Comparison of ENCODE assay signal across 9 mouse cellular contexts in the genomic region with DNA sequence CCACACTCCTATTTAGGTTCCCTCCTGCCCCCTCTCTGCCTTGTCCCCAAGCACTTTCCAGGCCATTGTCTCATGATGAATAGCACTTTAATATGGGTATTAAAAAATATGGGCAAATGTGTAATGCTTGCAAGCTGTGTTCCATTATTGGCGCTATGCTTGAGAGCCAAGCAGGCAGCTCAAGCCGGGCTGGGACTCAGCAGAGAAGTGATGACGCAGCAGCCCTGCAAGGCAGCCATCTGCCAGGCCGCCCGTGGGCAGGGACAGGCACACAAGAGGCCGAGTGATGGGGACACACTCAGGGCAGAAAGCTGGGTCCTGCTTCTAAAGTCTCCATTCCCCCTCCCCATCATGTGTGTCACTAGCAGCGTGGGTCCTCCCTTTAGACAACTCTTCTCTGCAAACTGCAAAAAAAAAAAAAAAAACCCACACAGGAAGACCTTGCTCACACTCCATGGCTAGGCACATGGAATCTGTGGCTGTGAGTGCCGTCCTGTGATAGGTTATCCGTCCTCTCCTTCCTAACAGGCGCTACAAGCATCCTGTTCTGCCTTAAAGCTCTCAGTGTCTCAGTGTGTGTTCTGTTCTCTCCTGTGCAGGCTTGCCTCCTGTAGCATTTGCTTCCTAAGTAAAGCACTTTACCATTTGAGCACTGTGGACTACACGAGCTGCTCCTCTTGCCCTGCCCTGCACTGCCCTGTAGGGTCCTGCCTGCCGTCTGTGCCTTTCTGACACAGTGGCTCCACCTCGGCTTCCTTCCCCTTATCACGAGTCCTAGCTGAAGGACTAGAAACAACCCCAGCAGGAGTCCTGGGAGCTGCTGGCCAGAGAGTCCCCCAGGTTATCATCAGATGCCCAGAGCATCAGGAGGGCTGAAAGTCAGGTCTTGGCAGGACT. TPM values are rescaled to one million over a fixed set of nuclear protein-coding genes. Genes with fewer than 3 reads are reported as not detected.
DNase-seq lines count a peak whose midpoint lies in the region; ATAC-seq and TF ChIP-seq lines count a peak whose summit lies in the region.
"Had no signal": no experiment of that assay in that cellular context is flagged by ENCODE, and none has a peak within 500 bp of the region (broad histone marks: within the 10 kb centered on the region; RNA-seq: fewer than 3 reads in every experiment).

No protein-coding gene starts in this region.

- ATAC-seq in heart, embryonic 16.5 days (replicated peaks; ENCODE audit: extremely low read depth, insufficient read depth, low FRiP score) = 0 out of 2 replicates have a peak, but pooled peaks have one; percentile 18

- no peaks in the 10 kb centered on the region for H3K36me3 ChIP-seq in heart, embryonic 16.5 days (ENCODE audit: control insufficient read depth, insufficient read depth)
- H3K36me3 ChIP-seq in limb, embryonic 10.5 days = peaks cover 39% of the 10 kb centered on the region
- H3K36me3 ChIP-seq in kidney, adult 2 months (ENCODE audit: control insufficient read depth, insufficient read depth, low read length) = no peaks in the 10 kb centered on the region

- H3K9ac ChIP-seq in heart, embryonic 16.5 days (ENCODE audit: low read length) = no peak overlapping the region

- peaks cover 45% of the 10 kb centered on the region for H3K4me1 ChIP-seq in heart, embryonic 16.5 days (ENCODE audit: control insufficient read depth, insufficient read depth, low read length)
- H3K4me1 ChIP-seq in limb, embryonic 10.5 days = peaks cover 30% of the 10 kb centered on the region
- no peaks in the 10 kb centered on the region for H3K4me1 ChIP-seq in kidney, adult 2 months (ENCODE audit: control insufficient read depth, insufficient read depth, low read length)

- H3K4me3 ChIP-seq in heart, embryonic 16.5 days (ENCODE audit: low read length) = no peak overlapping the region
- H3K4me3 ChIP-seq in limb, embryonic 10.5 days = no peak overlapping the region
- no peak overlapping the region for H3K4me3 ChIP-seq in kidney, adult 2 months (ENCODE audit: insufficient read depth, low read depth, low read length)

- H3K9me3 ChIP-seq in heart, embryonic 16.5 days (replicated peaks; ENCODE audit: control insufficient read depth, low read length) = no peaks in the 10 kb centered on the region
- no peaks in the 10 kb centered on the region for H3K9me3 ChIP-seq in limb, embryonic 10.5 days (replicated peaks)

- H3K27me3 ChIP-seq in heart, embryonic 16.5 days (ENCODE audit: control insufficient read depth, insufficient read depth, low read length) = no peaks in the 10 kb centered on the region
- H3K27me3 ChIP-seq in limb, embryonic 10.5 days (ENCODE audit: low read depth, poor library complexity, severe bottlenecking) = no peaks in the 10 kb centered on the region
- H3K27me3 ChIP-seq in kidney, adult 2 months (replicated peaks; ENCODE audit: control insufficient read depth, insufficient read depth, low read length) = no peaks in the 10 kb centered on the region

- DNase-seq in heart, adult 18-20 months = no peak
- peak; percentile 59 for DNase-seq in brain, embryonic 14.5 days (ENCODE audit: low read depth)
- peak; percentile 93 for DNase-seq in cerebellum, adult 9-10 months
- no peak for DNase-seq in limb, embryonic 10.5 days (ENCODE audit: low spot score)
- DNase-seq in adrenal gland, postnatal 36 days = no peak
- DNase-seq in kidney, adult 8-10 months = no peak
- no peak for DNase-seq in kidney, adult 2 months
- DNase-seq: gastrocnemius, postnatal 25 days had no signal

- no peak for TF ChIP-seq CTCF in brain, embryonic 14.5 days (IDR thresholded peaks at IDR 0.05; ENCODE audit: borderline replicate concordance, extremely low read depth, insufficient read depth, insufficient read length)
- TF ChIP-seq CTCF in kidney, adult 2 months (conservative IDR thresholded peaks at IDR 0.05; ENCODE audit: insufficient read depth, insufficient read length, low read depth, low read length) = no peak

- H3K27ac ChIP-seq in heart, embryonic 16.5 days (ENCODE audit: low read length) = peak overlapping the region; percentile 37; the same call in 1 of the 2 replicates
- H3K27ac ChIP-seq in limb, embryonic 10.5 days = peak overlapping the region; percentile 12; the same call in 1 of the 2 replicates
- H3K27ac ChIP-seq in kidney, adult 2 months (ENCODE audit: insufficient read depth, low read depth, low read length) = no peak overlapping the region

- TF ChIP-seq POLR2A in brain, embryonic 14.5 days (IDR thresholded peaks at IDR 0.05; ENCODE audit: borderline replicate concordance, extremely low read depth, insufficient read depth, insufficient read length, poor library complexity, severe bottlenecking) = no peak
- TF ChIP-seq POLR2A in kidney, adult 2 months (IDR thresholded peaks at IDR 0.05; ENCODE audit: low read depth, low read length) = no peak

- 42% methylated on average over 14 of the region's 14 CpGs for WGBS in heart, embryonic 16.5 days
- WGBS in limb, embryonic 10.5 days = 83% methylated on average over 14 of the region's 14 CpGs
- 70% methylated on average over 14 of the region's 14 CpGs for WGBS in kidney, adult 2 months

- no peak overlapping the region for H3K4me2 ChIP-seq in heart, embryonic 16.5 days (ENCODE audit: low read depth, low read length)

RNA-seq across cellular contexts. Expression of a gene that starts 15.6 kb away (rescaled TPM):
- 4.5 and 6.6 TPM in 2 replicates for polyA plus RNA-seq in heart, embryonic 16.5 days (2015; fragmentation: Nextera tagmentation; extraction: Ambion mirVana)
- 10 to 100 TPM; 32.0 to 37.8 TPM for total RNA-seq in heart, adult 18-20 months (2021)
- 117 and 189 TPM in 2 replicates for polyA plus RNA-seq in brain, embryonic 14.5 days (2012; rRNA removed)
- 7.8 and 8.8 TPM in 2 replicates for polyA plus RNA-seq in limb, embryonic 10.5 days (2016; fragmentation: Nextera tagmentation; extraction: Ambion mirVana)
- total RNA-seq in adrenal gland, postnatal 36 days (2021) = 10 to 100 TPM; 20.8 to 23.1 TPM
- 23.0 and 25.2 TPM in 2 replicates for polyA plus RNA-seq in kidney, adult 2 months (2012; rRNA removed)

Comparison
In these comparisons a context has a peak if more than half of its experiments do, and no peak if none do; other contexts are left out.
1. DNase-seq: peak in brain, embryonic 14.5 days (single experiment) and cerebellum, adult 9-10 months (single experiment); none in heart, adult 18-20 months (0 of 2), limb, embryonic 10.5 days (single experiment), adrenal gland, postnatal 36 days (0 of 2), kidney, adult 8-10 months (0 of 2) and kidney, adult 2 months (single experiment).